Mouse (Mus musculus) neutrophil, adult 83 days (primary cell): ENCODE results near the gene Rdh11. TPM values are rescaled to one million over a fixed set of nuclear protein-coding genes. Genes with fewer than 3 reads are reported as not detected.

Experiments
- total RNA-seq, 2 experiments: library from RNA; stranded (reverse); gene quantifications; one replicate each; pipeline ENCODE4 v1.2.4; 2023

Rdh11 gene
- 10 to 100 TPM; 17.3 to 18.6 TPM for total RNA-seq

GRCm38 (mm10) chr12:79192193-79192592 is at the start of gene Rdh11:
Rdh11 (minus strand) TSS chr12:79192293.

GRCm38 (mm10) chr12:79208703-79209464 is 16.8 kb upstream of the Rdh11 start, which contains the start of gene Rdh12:
Rdh12 (plus strand) TSS chr12:79208914.

GRCm38 (mm10) chr12:79172019-79172941 is 19.8 kb downstream of the Rdh11 start, which contains the start of gene Vti1b:
Vti1b (minus strand) TSS chr12:79172667.

GRCm38 (mm10) chr12:79130299-79131177 is 61.6 kb downstream of the Rdh11 start, which contains the start of gene Arg2:
Arg2 (plus strand) TSS chr12:79130777.

Other genes with a start within 250 kb of the Rdh11 start
- gene Tmem229b, start 184.7 kb downstream of the Rdh11 start, total RNA-seq: 10 to 100 TPM; 27.7 to 34.8 TPM
- under 1 TPM; 0.20 to 0.22 TPM for gene Plekhh1, start 163.1 kb downstream of the Rdh11 start, total RNA-seq
- 1 to 10 TPM; 4.1 to 4.2 TPM for gene Pigh, start 102.6 kb downstream of the Rdh11 start, total RNA-seq
- gene Arg2, start 61.5 kb downstream of the Rdh11 start, total RNA-seq: 10 to 100 TPM; 25.3 to 39.3 TPM
- gene Vti1b, start 19.6 kb downstream of the Rdh11 start, total RNA-seq: 10 to 100 TPM; 47.7 to 53.2 TPM
- 10 to 100 TPM; 34.8 to 44.3 TPM for gene Rdh12, start 16.6 kb upstream of the Rdh11 start, total RNA-seq
- 10 to 100 TPM; 44.3 to 52.1 TPM for gene Zfyve26, start 104.0 kb upstream of the Rdh11 start, total RNA-seq
- 1 to 10 TPM; 3.1 to 6.1 TPM for gene Rad51b, start 105.0 kb upstream of the Rdh11 start, total RNA-seq